Mouse (Mus musculus) brain, embryonic 14.5 days (tissue): ENCODE results near the gene Fzd7.

Experiments
- CTCF ChIP-seq: fragments of 200-500 bp; IDR thresholded peaks from 2 replicates; pipeline ENCODE4 v1.5.1; 2012; ENCODE audit warnings: inconsistent platforms, mild to moderate bottlenecking, moderate library complexity, borderline replicate concordance; ENCODE audit not compliant: insufficient read depth, insufficient read length; ENCODE audit errors: extremely low read depth
- POLR2A ChIP-seq: fragments of 200-500 bp; IDR thresholded peaks from 2 replicates; pipeline ENCODE4 v1.6.1; 2012; ENCODE audit warnings: mild to moderate bottlenecking, inconsistent platforms, borderline replicate concordance; ENCODE audit not compliant: poor library complexity, insufficient read depth, insufficient read length, severe bottlenecking; ENCODE audit errors: extremely low read depth

- TF ChIP-seq CTCF: no peak
- no peak for TF ChIP-seq POLR2A
These were observed 684 bp downstream of the Fzd7 start for GRCm38 (mm10) chr1:59482696-59483520.
